Mouse (Mus musculus): ENCODE measurements around the gene Tctex1d2.

- TF ChIP-seq POLR2AphosphoS2 (IDR thresholded peaks at IDR 0.05; ENCODE audit: low read depth, low read length) (no peak), CTCF (conservative IDR thresholded peaks at IDR 0.05 in 1 of 2, IDR thresholded peaks at IDR 0.05 in 1 of 2; ENCODE audit: low read depth in 2 of 2, low read length in 2 of 2) (no peak)
Observed at GRCm38 (mm10) chr16:32472276-32473015, 52.9 kb downstream of the Tctex1d2 start.
